Mouse (Mus musculus): Measurements from ENCODE around the gene Dynll1.

Dynll1 gene

GRCm38 (mm10) chr5:115300792-115301614 is at the start of gene Dynll1:
TSS of gene Dynll1 (minus strand) at chr5:115300999.
- peak; percentile 99 for DNase-seq (ENCODE audit: low read depth, low spot score)

GRCm38 (mm10) chr5:115349225-115349555 is 48.4 kb upstream of the Dynll1 start:
- DNase-seq (ENCODE audit: low read depth, low spot score): no peak

GRCm38 (mm10) chr5:115348546-115349224 is 47.9 kb upstream of the Dynll1 start, which contains the start of gene Cox6a1:
TSS of gene Cox6a1 (minus strand) at chr5:115348981.
- peak; percentile 99 for DNase-seq (ENCODE audit: low read depth, low spot score)

- peak; percentile 90 for DNase-seq (ENCODE audit: low read depth, low spot score)
Measured at GRCm38 (mm10) chr5:115347564-115347963, 46.8 kb upstream of the Dynll1 start.

- DNase-seq (ENCODE audit: low read depth, low spot score): no peak
Measured at GRCm38 (mm10) chr5:115341314-115342165, 40.7 kb upstream of the Dynll1 start.

GRCm38 (mm10) chr5:115340577-115341313 is 39.9 kb upstream of the Dynll1 start, which contains the start of the genes Gatc and Triap1:
TSS of gene Gatc (minus strand) at chr5:115341178.
TSS of gene Triap1 (plus strand) at chr5:115341225.
- peak; percentile 95 for DNase-seq (ENCODE audit: low read depth, low spot score)

GRCm38 (mm10) chr5:115340007-115340406 is 39.2 kb upstream of the Dynll1 start:
- DNase-seq (ENCODE audit: low read depth, low spot score): no peak

GRCm38 (mm10) chr5:115333626-115334025 is 32.8 kb upstream of the Dynll1 start:
- peak; percentile 14 for DNase-seq (ENCODE audit: low read depth, low spot score)

GRCm38 (mm10) chr5:115330955-115331354 is 30.2 kb upstream of the Dynll1 start:
- peak; percentile 52 for DNase-seq (ENCODE audit: low read depth, low spot score)

GRCm38 (mm10) chr5:115327610-115328548 is 27.1 kb upstream of the Dynll1 start:
- peak; percentile 20 for DNase-seq (ENCODE audit: low read depth, low spot score)

GRCm38 (mm10) chr5:115326875-115327609 is 26.2 kb upstream of the Dynll1 start, which contains the start of gene Srsf9:
TSS of gene Srsf9 (plus strand) at chr5:115327177.
- DNase-seq (ENCODE audit: low read depth, low spot score): peak; percentile 97

GRCm38 (mm10) chr5:115326256-115326831 is 25.5 kb upstream of the Dynll1 start:
- no peak for DNase-seq (ENCODE audit: low read depth, low spot score)

- peak; percentile 96 for DNase-seq (ENCODE audit: low read depth, low spot score)
Measured at GRCm38 (mm10) chr5:115319004-115319940, 18.5 kb upstream of the Dynll1 start.

- peak; percentile 54 for DNase-seq (ENCODE audit: low read depth, low spot score)
Measured at GRCm38 (mm10) chr5:115317645-115318328, 17.0 kb upstream of the Dynll1 start.

- DNase-seq (ENCODE audit: low read depth, low spot score): peak; percentile 62
Measured at GRCm38 (mm10) chr5:115316968-115317644, 16.3 kb upstream of the Dynll1 start.

- DNase-seq (ENCODE audit: low read depth, low spot score): no peak
Measured at GRCm38 (mm10) chr5:115313668-115313943, 12.8 kb upstream of the Dynll1 start.

All from brain, adult 2 months (tissue).